Mouse (Mus musculus) olfactory bulb, adult 2 months (tissue): ENCODE measurements around the gene Ebf3. TPM values are rescaled to one million over a fixed set of nuclear protein-coding genes. Genes with fewer than 3 reads are reported as not detected.

ENCODE experiments used
- H3K27ac ChIP-seq: fragments of 200-500 bp; 2 replicates; pipeline ENCODE4 v1.5.1; 2012; ENCODE audit warnings: low read depth, low read length; ENCODE audit not compliant: insufficient read depth
- H3K4me1 ChIP-seq: fragments of 200-500 bp; 2 replicates; pipeline ENCODE4 v1.6.1; 2012; ENCODE audit warnings: low read length; ENCODE audit not compliant: control insufficient read depth, insufficient read depth
- H3K4me3 ChIP-seq: fragments of 200-500 bp; 2 replicates; pipeline ENCODE4 v1.5.1; 2012; ENCODE audit warnings: mild to moderate bottlenecking, low read depth, low read length, moderate library complexity; ENCODE audit not compliant: insufficient read depth
- CTCF ChIP-seq: fragments of 200-500 bp; IDR thresholded peaks from 2 replicates; pipeline ENCODE4 v1.5.1; 2012; ENCODE audit warnings: low read depth, mild to moderate bottlenecking, low read length, moderate library complexity; ENCODE audit not compliant: insufficient read depth
- POLR2A ChIP-seq: fragments of 200-500 bp; IDR thresholded peaks from 2 replicates; pipeline ENCODE4 v1.6.1; 2012; ENCODE audit warnings: mild to moderate bottlenecking, low read depth, low read length, moderate library complexity; ENCODE audit not compliant: insufficient read depth
- WGBS: fragments of 180-500 bp; shearing (Covaris S2); methylation state at CpG from one replicate; pipeline ENCODE4 v1.1.7; 2018; 5-methylcytosine and 5-hydroxymethylcytosine counted together
- polyA plus RNA-seq: library from polyadenylated mRNA; stranded (reverse); fragments of >200 nt; gene quantifications from 2 replicates; pipeline ENCODE4 v1.2.4, GENCODE M21; 2012; ENCODE audit warnings: low replicate concordance; ENCODE audit not compliant: missing spikeins, insufficient read depth, insufficient read length

The Ebf3 gene
- polyA plus RNA-seq, 1 experiment: not detected

DNA sequence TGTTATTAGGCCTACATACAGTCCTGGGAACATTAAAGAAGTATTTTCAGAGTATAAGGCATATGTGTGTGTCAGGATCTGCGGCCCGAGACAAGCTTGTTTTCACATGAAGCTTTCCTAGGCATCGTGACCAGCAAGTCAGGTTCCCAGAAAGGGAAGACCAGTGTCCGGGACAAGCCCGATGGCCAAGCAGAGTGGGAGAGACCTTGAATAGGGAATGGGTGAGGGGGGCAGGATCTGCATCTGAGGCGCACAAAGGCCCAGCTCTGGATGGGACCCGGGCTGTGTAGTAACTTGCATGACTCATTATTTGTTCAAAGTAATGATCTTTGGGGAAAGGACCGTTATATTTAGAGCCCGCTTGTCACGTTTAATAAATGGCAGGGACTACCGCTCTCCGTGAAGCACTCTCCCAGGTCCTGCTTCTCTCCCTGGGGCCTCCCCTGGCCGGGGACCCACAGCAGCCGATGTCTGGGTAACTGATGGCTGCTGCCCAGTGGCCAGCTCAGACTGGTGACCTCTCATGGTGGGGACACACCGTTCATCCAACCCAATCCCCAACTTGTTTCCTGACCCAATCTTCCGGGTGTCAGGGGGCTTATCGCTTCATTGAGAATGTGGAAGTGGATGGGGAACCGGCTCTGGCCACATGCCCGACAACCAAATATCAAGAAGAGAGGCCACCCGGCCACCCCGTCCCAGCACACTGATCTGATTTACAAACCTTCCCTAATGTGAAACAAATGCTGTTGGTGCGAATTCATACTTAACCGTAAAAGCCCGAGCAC, 16.5 kb downstream of the Ebf3 start:
- H3K4me1 ChIP-seq: peaks cover 3% of the 10 kb centered on the region; the same call in 1 of the 2 replicates
- no peak overlapping the region for H3K4me3 ChIP-seq
- no peak for TF ChIP-seq POLR2A
- no peak for TF ChIP-seq CTCF
- H3K27ac ChIP-seq: no peak overlapping the region
- 88% methylated on average over 24 of the region's 24 CpGs for WGBS

DNA sequence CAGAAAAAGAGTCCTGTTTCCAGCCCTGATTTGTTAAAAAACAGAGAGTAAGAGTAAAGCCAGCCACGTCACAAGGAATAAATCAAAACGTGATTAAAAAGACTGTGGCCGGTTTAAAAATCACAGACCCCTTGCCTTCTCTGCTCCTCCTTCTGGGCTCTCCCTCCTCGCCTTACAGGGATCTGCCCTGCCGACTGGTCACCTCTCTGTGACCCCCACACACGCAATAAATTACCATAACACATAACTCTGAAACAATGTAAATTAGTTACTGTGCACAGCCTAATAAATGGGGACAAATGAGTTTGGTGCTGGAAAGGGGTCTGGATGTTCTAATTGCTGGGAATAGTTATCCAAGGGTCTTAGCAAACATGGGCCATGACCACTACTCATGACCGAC, 17.1 kb downstream of the Ebf3 start:
- TF ChIP-seq POLR2A (no peak), CTCF (no peak)
- 74% methylated on average over 7 of the region's 7 CpGs for whole genome bisulfite sequencing
- Histone ChIP-seq H3K4me3 (no peak overlapping the region), H3K27ac (no peak overlapping the region), H3K4me1 (peaks cover 3% of the 10 kb centered on the region; the same call in 1 of the 2 replicates)

DNA sequence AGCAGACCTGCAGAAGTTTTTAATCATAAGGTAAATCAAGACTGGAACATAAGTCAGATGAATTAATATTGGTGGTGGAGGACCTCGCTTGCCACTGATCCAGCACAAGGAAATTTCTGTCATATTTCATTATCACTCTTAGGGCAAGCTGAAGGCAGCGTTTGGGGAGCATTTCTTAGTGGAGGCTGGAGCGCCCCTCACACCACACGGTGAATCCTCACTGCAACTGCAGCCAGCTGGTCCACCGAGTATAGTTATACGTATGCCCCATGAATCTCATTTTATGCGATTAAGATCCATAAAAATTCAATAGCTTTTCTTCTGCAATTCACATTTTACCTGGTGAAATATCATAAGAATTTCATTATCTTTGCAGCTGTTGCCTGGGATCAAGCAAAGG, 18.6 kb downstream of the Ebf3 start:
- H3K27ac ChIP-seq: no peak overlapping the region
- no peak overlapping the region for H3K4me3 ChIP-seq
- H3K4me1 ChIP-seq: no peaks in the 10 kb centered on the region
- 96% methylated on average over 7 of the region's 7 CpGs for WGBS
- TF ChIP-seq POLR2A: no peak
- TF ChIP-seq CTCF: no peak

DNA sequence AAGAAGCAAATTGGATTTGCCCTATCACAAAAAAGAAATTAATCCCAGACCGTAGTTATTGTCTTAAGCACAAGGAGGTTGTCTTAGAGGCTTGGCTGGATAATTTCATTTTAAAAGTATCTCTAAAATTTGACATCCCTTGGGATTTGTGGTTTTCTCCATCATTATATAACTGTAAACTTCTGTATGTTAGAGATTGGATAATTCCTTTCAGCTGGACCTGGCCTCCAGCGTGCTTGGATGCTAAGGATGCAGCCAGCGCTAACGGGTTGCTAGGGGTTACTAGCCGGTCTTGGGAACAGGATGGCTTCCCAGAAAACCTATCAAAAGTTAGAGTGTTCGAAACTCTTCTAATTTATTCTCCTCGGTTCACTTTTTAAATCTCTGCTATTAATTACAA, 19.8 kb downstream of the Ebf3 start:
- Histone ChIP-seq H3K4me1 (no peaks in the 10 kb centered on the region), H3K4me3 (no peak overlapping the region), H3K27ac (no peak overlapping the region)
- WGBS: 86% methylated on average over 7 of the region's 7 CpGs
- no peak for TF ChIP-seq CTCF
- TF ChIP-seq POLR2A: no peak

DNA sequence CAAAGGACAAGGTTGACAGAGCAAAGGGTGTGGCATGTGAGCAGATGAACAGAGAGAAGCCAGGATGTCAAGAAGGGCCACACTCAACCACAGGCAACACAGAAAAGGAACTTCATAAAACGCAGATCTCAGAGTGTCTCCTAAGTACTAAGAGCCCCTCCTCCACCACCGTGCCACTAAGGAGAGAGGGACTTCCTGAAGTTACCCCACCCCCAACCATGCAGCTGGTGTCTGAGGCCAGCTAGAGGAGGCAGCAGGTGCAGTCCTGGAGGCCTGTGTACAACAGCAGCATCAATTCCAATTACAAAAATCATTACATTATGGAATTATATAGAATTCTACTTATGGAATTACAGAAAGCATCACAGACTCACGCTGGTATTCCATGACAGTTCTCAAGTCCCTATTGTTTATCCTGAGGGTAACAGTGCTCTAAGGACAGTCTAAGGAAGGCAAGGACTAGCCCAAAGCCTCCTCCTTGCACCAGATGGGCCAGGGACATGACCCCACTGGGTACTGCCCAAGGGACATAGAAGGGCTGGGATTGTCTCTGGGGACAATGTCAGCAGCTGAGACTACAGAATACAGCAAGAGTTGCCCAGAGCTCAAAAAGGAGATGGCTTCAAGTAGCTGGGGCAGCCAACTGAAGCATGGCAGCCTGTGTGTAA, 24.8 kb downstream of the Ebf3 start:
- 75% methylated on average over 3 of the region's 3 CpGs for WGBS
- no peak for TF ChIP-seq POLR2A
- no peak for TF ChIP-seq CTCF
- Histone ChIP-seq H3K4me3 (no peak overlapping the region), H3K4me1 (no peaks in the 10 kb centered on the region), H3K27ac (no peak overlapping the region)

DNA sequence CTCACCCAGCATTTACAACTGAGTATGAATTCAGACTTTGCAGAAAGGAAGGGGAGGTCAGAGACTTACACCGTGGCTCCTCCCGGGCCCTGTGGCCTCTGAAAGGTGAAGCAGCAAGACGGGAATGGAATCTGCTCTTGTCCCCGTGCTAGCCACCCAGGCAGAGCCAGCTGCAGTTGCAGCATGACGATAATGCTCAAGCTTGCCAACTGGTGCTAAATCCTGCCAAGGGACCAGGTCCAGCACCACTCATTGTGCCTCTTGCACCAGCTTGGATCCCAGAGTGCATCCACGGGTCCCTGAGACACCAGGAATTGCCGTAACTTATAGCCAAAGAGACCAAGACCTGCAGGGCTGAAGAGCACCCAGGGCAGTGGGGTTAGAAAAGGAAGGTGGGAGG, 36.1 kb downstream of the Ebf3 start:
- 77% methylated on average over 7 of the region's 7 CpGs for WGBS

DNA sequence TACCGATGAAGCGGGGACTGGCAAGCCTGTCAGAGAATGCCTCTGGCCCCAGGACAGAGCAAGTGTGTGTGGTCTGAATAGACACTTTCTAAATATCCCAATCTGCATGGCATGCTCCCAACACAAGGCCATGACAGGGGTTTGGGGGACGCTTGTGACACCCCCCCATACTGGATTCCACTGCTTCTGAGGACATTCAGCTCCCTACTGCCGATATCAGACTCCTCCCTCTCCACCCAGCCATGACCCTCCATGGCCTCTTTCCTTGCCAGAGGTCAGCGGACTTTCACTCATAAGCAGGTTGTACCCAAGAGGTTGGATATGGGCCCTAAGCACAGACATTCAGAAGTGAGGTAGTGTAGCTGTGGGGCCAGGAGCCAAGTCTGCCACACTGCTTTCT, 36.5 kb downstream of the Ebf3 start:
- TF ChIP-seq CTCF (no peak), POLR2A (no peak)
- H3K4me1 ChIP-seq: no peaks in the 10 kb centered on the region
- H3K27ac ChIP-seq: no peak overlapping the region
- no peak overlapping the region for H3K4me3 ChIP-seq
- 75% methylated on average over 5 of the region's 5 CpGs for WGBS

More for the DNA sequence above, 36.1 kb downstream of the Ebf3 start:
- no peak overlapping the region for H3K4me3 ChIP-seq
- no peak for TF ChIP-seq CTCF
- TF ChIP-seq POLR2A: no peak
- no peaks in the 10 kb centered on the region for H3K4me1 ChIP-seq
- H3K27ac ChIP-seq: no peak overlapping the region

DNA sequence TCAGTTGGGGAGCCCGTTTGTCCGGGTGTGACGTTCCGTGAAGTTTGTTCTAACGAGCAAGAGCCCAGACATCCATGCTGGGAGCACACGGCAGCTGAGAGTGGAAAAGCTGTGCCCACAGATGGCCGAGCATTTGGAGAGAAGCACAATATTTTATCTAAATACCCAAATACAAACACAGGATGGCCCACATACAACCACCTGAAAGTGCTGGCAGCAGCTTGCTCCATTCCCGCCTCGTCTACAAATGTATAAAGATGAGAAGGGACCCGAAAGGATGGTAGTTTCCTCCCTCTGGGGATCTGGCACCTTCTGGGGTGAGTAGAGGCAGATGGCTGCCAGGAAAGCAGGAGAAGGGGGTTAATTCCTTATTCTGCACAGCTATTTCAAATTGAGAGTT, 42.0 kb downstream of the Ebf3 start:
- H3K27ac ChIP-seq: no peak overlapping the region
- no peak overlapping the region for H3K4me3 ChIP-seq
- WGBS: 82% methylated on average over 10 of the region's 10 CpGs
- TF ChIP-seq POLR2A (no peak), CTCF (no peak)
- no peaks in the 10 kb centered on the region for H3K4me1 ChIP-seq

DNA sequence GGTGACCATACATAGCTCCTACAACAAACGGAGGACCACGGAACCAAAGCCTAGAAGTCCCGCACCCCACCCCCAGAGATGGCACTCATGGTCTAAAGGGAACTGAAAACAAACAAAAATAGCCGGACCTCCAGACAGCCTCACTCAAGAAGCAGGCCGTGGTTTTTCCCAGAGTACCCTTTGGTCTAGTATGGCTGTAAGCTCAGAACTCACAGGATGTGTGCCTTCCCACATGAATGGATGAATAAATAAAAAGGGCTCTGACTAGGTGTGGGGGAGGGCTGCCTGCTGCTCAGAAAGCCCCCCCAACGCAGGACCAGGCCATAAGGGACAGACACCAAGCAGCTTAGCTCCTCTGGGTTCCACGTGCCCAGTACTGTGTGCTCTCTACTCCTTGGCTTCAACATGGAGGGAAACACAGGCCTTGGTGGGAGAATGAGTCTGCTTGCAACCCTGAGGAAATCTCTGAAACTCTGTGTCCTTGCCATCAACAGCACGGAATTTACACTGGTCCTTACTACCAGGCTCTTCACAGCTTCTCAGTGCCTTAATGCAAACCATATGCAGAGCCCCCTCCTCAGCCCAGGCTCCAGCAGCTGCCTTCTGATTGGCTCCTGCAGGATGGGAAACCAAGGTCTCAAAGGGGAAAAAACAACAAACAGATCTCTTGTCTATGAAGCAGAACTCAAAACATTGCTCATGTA, 45.6 kb downstream of the Ebf3 start:
- H3K27ac ChIP-seq: no peak overlapping the region
- H3K4me3 ChIP-seq: no peak overlapping the region
- H3K4me1 ChIP-seq: no peaks in the 10 kb centered on the region
- 88% methylated on average over 8 of the region's 8 CpGs for WGBS
- TF ChIP-seq POLR2A (no peak), CTCF (no peak)
